Mouse (Mus musculus) ES-E14 (cell line): ENCODE data around the gene Olfr726.

Experiments
- MAFK ChIP-seq: IDR thresholded peaks from 2 replicates; pipeline ENCODE4 v1.6.1; 2014; ENCODE audit warnings: mild to moderate bottlenecking, low read depth, low read length, inconsistent platforms; ENCODE audit not compliant: insufficient read depth
- ZNF384 ChIP-seq: IDR thresholded peaks from 2 replicates; pipeline ENCODE4 v1.6.1; 2012; ENCODE audit warnings: low read depth, low read length, inconsistent platforms

DNA sequence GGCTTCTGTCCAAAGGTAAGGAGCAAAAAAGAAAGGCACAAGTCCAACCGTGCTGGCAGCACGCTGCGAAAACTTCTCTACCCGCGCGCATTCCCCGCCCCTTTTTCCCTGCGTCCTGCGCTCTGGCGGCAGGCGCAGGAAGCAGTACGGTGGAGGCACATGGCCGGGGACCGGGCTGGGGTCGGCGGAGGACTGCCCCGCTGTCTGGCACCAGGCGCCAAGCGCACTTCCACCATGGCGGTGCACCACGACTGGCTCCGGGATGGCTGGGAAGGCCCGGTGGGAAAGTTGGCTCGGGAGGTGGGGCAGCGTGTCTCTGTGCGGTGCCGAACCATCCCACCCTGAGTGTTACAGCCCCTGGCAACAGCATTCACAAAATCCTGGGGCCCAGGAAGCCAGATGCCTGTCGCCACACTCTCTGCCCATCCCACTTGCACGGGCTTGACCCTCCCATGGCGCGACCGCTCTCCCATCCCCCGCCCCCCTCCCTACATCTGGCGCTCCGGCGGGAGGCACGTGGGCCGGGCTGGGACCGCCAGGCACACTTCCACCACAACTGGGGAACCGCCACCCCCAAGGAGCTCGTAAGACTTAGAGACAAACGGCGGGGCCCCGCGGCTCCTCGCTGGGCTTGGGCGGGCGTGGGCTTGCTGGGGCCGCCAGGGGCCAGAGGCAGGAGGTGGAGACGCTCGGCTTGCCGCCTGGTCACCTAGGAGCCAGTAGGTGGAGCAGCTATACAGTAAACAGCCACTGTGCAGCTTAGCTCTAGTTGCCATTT lies 28.6 kb downstream of the Olfr726 start:
- no peak for TF ChIP-seq ZNF384
- TF ChIP-seq MAFK: no peak
